Mouse (Mus musculus) bone marrow macrophage, adult 2 months (primary cell): ENCODE measurements around the gene Vnn3.

ENCODE experiments used
- CTCF ChIP-seq: IDR thresholded peaks from 2 replicates; pipeline ENCODE4 v1.5.1; 2012; ENCODE audit warnings: low read depth, mild to moderate bottlenecking, low read length, moderate library complexity
- POLR2A ChIP-seq: IDR thresholded peaks from 2 replicates; pipeline ENCODE4 v1.6.1; 2012; ENCODE audit warnings: mild to moderate bottlenecking, low read depth, low read length, borderline replicate concordance

DNA sequence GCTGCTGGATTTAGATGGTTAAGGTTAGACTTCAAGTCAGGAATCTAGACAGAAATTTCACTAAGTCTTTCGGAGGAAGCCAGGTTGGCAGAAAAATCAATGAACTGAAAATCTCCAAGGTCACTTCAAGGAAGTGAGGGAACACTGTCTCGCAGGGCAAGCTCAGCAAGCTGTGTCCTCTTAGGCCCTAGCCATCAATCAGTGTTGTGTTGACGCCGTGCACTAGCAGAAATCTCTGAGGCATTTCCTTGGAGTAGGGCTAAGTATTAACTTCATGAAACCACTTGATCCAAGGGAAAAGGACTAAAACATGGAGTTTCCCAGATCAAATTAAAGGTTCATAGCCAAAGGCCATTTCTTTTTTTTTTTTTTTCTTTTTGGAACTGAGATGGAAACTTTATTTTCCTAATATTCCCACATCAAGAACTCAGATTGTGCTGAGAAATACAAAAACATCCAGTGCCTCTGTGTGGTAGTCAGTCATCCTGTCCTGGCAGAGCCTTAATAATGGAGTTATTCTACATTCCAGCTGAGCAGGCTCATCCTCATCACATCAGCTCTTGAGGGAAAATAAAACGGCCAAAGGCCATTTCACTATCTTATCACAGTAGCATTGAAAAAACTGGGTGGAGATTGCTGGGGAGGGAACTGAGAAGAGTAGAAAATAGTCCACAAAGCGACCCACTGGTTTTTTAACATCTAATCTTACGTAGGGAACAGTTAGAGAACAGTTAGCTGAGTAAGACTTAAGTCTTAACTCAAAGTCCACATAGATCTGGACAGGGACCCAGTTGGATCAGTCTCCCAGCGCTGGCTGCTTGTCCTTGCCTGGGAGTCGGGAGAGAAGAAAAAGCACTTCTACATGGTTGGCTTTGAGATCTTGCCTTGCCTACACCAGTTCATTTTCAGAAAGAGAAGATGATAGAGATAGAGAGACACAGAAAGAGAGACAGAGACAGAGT is 15.0 kb upstream of the Vnn3 start:
- TF ChIP-seq CTCF (no peak), POLR2A (no peak)
